Mouse (Mus musculus) cerebral cortex, adult 2 months (tissue): Measurements from ENCODE around the gene Sgtb.

Experiments
- WGBS: fragments of 180-500 bp; shearing (Covaris S2); methylation state at CpG from one replicate; pipeline ENCODE4 v1.1.7; 2018; 5-methylcytosine and 5-hydroxymethylcytosine counted together

Sgtb gene

GRCm38 (mm10) chr13:104109816-104110521 is 428 bp downstream of the Sgtb start:
- WGBS = under 1% methylated on average over 38 of the region's 38 CpGs

- 23% methylated on average over 7 of the region's 7 CpGs for WGBS
These were observed 985 bp downstream of the Sgtb start for GRCm38 (mm10) chr13:104110526-104110925.

GRCm38 (mm10) chr13:104112266-104112900 is 2.8 kb downstream of the Sgtb start:
- WGBS = 27% methylated on average over 12 of the region's 12 CpGs

- 74% methylated on average over 4 of the region's 4 CpGs for WGBS
These were observed 4.2 kb downstream of the Sgtb start for GRCm38 (mm10) chr13:104113782-104114181.

- WGBS = 31% methylated on average over 2 of the region's 2 CpGs
These were observed 5.3 kb downstream of the Sgtb start for GRCm38 (mm10) chr13:104114827-104115226.

- WGBS = 60% methylated on average over 17 of the region's 17 CpGs
These were observed 12.7 kb downstream of the Sgtb start for GRCm38 (mm10) chr13:104122078-104122840.

GRCm38 (mm10) chr13:104123662-104124381 is 14.3 kb downstream of the Sgtb start:
- WGBS = 92% methylated on average over 20 of the region's 20 CpGs

- 85% methylated on average over 2 of the region's 2 CpGs for WGBS
These were observed 23.0 kb downstream of the Sgtb start for GRCm38 (mm10) chr13:104132561-104132960.

GRCm38 (mm10) chr13:104134510-104135085 is 25.1 kb downstream of the Sgtb start:
- 82% methylated on average over 4 of the region's 4 CpGs for WGBS

- WGBS = 37% methylated on average over 13 of the region's 13 CpGs
These were observed 30.0 kb downstream of the Sgtb start for GRCm38 (mm10) chr13:104139369-104140209.

GRCm38 (mm10) chr13:104144871-104145270 is 35.3 kb downstream of the Sgtb start:
- 90% methylated on average over 9 of the region's 9 CpGs for WGBS

GRCm38 (mm10) chr13:104145646-104146045 is 36.1 kb downstream of the Sgtb start:
- WGBS = 85% methylated on average over 3 of the region's 3 CpGs

GRCm38 (mm10) chr13:104154180-104154579 is 44.6 kb downstream of the Sgtb start:
- WGBS = 96% methylated on average over 5 of the region's 5 CpGs

GRCm38 (mm10) chr13:104155106-104155505 is 45.6 kb downstream of the Sgtb start:
- WGBS = 63% methylated on average over 7 of the region's 7 CpGs

- WGBS = 57% methylated on average over 1 of the region's 1 CpGs
These were observed 46.1 kb downstream of the Sgtb start for GRCm38 (mm10) chr13:104155686-104156085.

GRCm38 (mm10) chr13:104171711-104172110 is 62.2 kb downstream of the Sgtb start:
- WGBS = 88% methylated on average over 5 of the region's 5 CpGs

GRCm38 (mm10) chr13:104176874-104177273 is 67.3 kb downstream of the Sgtb start:
- 66% methylated on average over 3 of the region's 3 CpGs for WGBS

- WGBS = under 1% methylated on average over 32 of the region's 32 CpGs
These were observed 68.5 kb downstream of the Sgtb start, which contains the start of gene Trappc13 for GRCm38 (mm10) chr13:104177796-104178649. Gene Trappc13, minus strand, starts transcription at chr13:104178469.

GRCm38 (mm10) chr13:104178650-104179121 is 69.1 kb downstream of the Sgtb start, which contains the start of gene Trim23:
Gene Trim23, plus strand, starts transcription at chr13:104178797.
- under 1% methylated on average over 38 of the region's 38 CpGs for WGBS
